Mouse (Mus musculus) liver, adult 2 months (tissue): ENCODE measurements at regions not wholly inside any gene's neighbourhood (a gene's known extent, or its start where the extent isn't known, plus 50 kb on each side); places are given as distances from the start of the nearest gene placed in this dataset.

Source experiments
- CTCF ChIP-seq: fragments of 200-500 bp; IDR thresholded peaks from 2 replicates; pipeline ENCODE4 v1.5.1; 2011; ENCODE audit warnings: low read depth, low read length, control low read depth
- POLR2A ChIP-seq: fragments of 200-500 bp; IDR thresholded peaks from 2 replicates; pipeline ENCODE4 v1.6.1; 2011; ENCODE audit warnings: low read length, control low read depth; ENCODE audit not compliant: insufficient read depth; ENCODE audit errors: extremely low read depth

- no peak for TF ChIP-seq POLR2A
- no peak for TF ChIP-seq CTCF
These were observed 93.2 kb upstream of the 1700056E22Rik start for GRCm38 (mm10) chr1:184127321-184127720.
